Mouse (Mus musculus) liver, embryonic 15.5 days (tissue): ENCODE measurements around the gene Olfr50. TPM values are rescaled to one million over a fixed set of nuclear protein-coding genes. Genes with fewer than 3 reads are reported as not detected.

Experiments used
- ATAC-seq: fragments of 200-750 bp; cut with Nextera tagmentation; 2 replicates; pipeline ENCODE4 v1.8.0; 2017; ENCODE audit warnings: moderate number of reproducible peaks, mild to moderate bottlenecking, moderate library complexity; ENCODE audit not compliant: insufficient read depth
- H3K27ac ChIP-seq: fragments of 300-500 bp; sonication (generic); replicated peaks from 2 replicates; pipeline ENCODE4 v1.5.1; 2015; ENCODE audit warnings: mild to moderate bottlenecking, inconsistent platforms
- H3K27me3 ChIP-seq: fragments of 300-500 bp; sonication (generic); 2 replicates; pipeline ENCODE4 v1.6.1; 2015; ENCODE audit warnings: mild to moderate bottlenecking, inconsistent platforms
- H3K36me3 ChIP-seq: fragments of 300-500 bp; sonication (generic); replicated peaks from 2 replicates; pipeline ENCODE4 v1.6.1; 2015; ENCODE audit warnings: moderate library complexity, mild to moderate bottlenecking, inconsistent platforms
- H3K4me1 ChIP-seq: fragments of 300-500 bp; sonication (generic); replicated peaks from 2 replicates; pipeline ENCODE4 v1.6.1; 2015; ENCODE audit warnings: inconsistent platforms
- H3K4me2 ChIP-seq: fragments of 300-500 bp; sonication (generic); 2 replicates; pipeline ENCODE4 v1.6.1; 2015; ENCODE audit warnings: moderate library complexity, mild to moderate bottlenecking, inconsistent platforms
- H3K4me3 ChIP-seq: fragments of 300-500 bp; sonication (generic); replicated peaks from 2 replicates; pipeline ENCODE4 v1.5.1; 2015; ENCODE audit warnings: mild to moderate bottlenecking, inconsistent platforms
- H3K9ac ChIP-seq: fragments of 300-500 bp; sonication (generic); 2 replicates; pipeline ENCODE4 v1.6.1; 2015; ENCODE audit warnings: moderate library complexity, mild to moderate bottlenecking, inconsistent platforms
- H3K9me3 ChIP-seq: fragments of 300-500 bp; sonication (generic); replicated peaks from 2 replicates; pipeline ENCODE4 v1.6.1; 2016; ENCODE audit warnings: inconsistent platforms
- WGBS: fragments of 180-500 bp; shearing (Covaris S2); methylation state at CpG from one replicate; pipeline ENCODE4 v1.1.7; 2015; ENCODE audit warnings: mixed read lengths; ENCODE audit not compliant: insufficient replicate concordance; 5-methylcytosine and 5-hydroxymethylcytosine counted together
- polyA plus RNA-seq: library from polyadenylated mRNA; unstranded; fragments of >200 nt; fragmentation: Nextera tagmentation; extraction: Ambion mirVana; gene quantifications from 2 replicates; pipeline ENCODE4 v1.2.1, GENCODE M21; 2015

Olfr50 gene
- polyA plus RNA-seq = not detected in 2 replicates

GRCm38 (mm10) chr2:36790238-36790637 lies at the start of gene Olfr50:
Olfr50 (plus strand) TSS chr2:36790538.
- no peaks in the 10 kb centered on the region for H3K36me3 ChIP-seq
- no peak within 1 kb of the TSS for H3K27ac ChIP-seq
- no peak within 1 kb of the TSS for H3K4me3 ChIP-seq
- no peaks in the 10 kb centered on the region for H3K4me1 ChIP-seq
- 45% methylated on average over 2 of the region's 2 CpGs for WGBS
- H3K4me2 ChIP-seq = no peak within 1 kb of the TSS
- no peak for ATAC-seq
- no peaks in the 10 kb centered on the region for H3K9me3 ChIP-seq
- H3K9ac ChIP-seq = no peak within 1 kb of the TSS
- no peaks in the 10 kb centered on the region for H3K27me3 ChIP-seq

- whole genome bisulfite sequencing = 45% methylated on average over 2 of the region's 2 CpGs
- H3K4me1 ChIP-seq = no peaks in the 10 kb centered on the region
- H3K27ac ChIP-seq = no peak within 1 kb of the TSS
- H3K4me2 ChIP-seq = no peak within 1 kb of the TSS
- no peak within 1 kb of the TSS for H3K4me3 ChIP-seq
- ATAC-seq = no peak
- H3K36me3 ChIP-seq = no peaks in the 10 kb centered on the region
- H3K27me3 ChIP-seq = no peaks in the 10 kb centered on the region
- H3K9ac ChIP-seq = no peak within 1 kb of the TSS
- no peaks in the 10 kb centered on the region for H3K9me3 ChIP-seq
These were observed 6.4 kb upstream of the Olfr50 start, which contains the start of gene Olfr348 for GRCm38 (mm10) chr2:36783976-36784375. Olfr348 (plus strand) TSS chr2:36784276.

- ATAC-seq = no peak
- Histone ChIP-seq H3K4me3 (no peak within 1 kb of the TSS), H3K9ac (no peak within 1 kb of the TSS), H3K27me3 (no peaks in the 10 kb centered on the region), H3K9me3 (no peaks in the 10 kb centered on the region), H3K27ac (no peak within 1 kb of the TSS), H3K36me3 (no peaks in the 10 kb centered on the region), H3K4me2 (no peak within 1 kb of the TSS), H3K4me1 (no peaks in the 10 kb centered on the region)
- 24% methylated on average over 1 of the region's 1 CpGs for WGBS
These were observed 26.6 kb downstream of the Olfr50 start, which contains the start of gene Olfr3 for GRCm38 (mm10) chr2:36816932-36817331. Olfr3 (minus strand) TSS chr2:36817032.

- Histone ChIP-seq H3K27me3 (no peaks in the 10 kb centered on the region), H3K27ac (no peak within 1 kb of the TSS)
These were observed 55.7 kb downstream of the Olfr50 start, which contains the start of gene Olfr350 for GRCm38 (mm10) chr2:36846010-36846409. Olfr350 (plus strand) TSS chr2:36846310.

More at GRCm38 (mm10) chr2:36846010-36846409, 55.7 kb downstream of the Olfr50 start, which contains the start of gene Olfr350:
- H3K36me3 ChIP-seq = no peaks in the 10 kb centered on the region
- 50% methylated on average over 1 of the region's 1 CpGs for WGBS
- H3K9ac ChIP-seq = no peak within 1 kb of the TSS
- no peaks in the 10 kb centered on the region for H3K4me1 ChIP-seq
- no peak for ATAC-seq
- H3K4me2 ChIP-seq = no peak within 1 kb of the TSS
- H3K4me3 ChIP-seq = no peak within 1 kb of the TSS
- no peaks in the 10 kb centered on the region for H3K9me3 ChIP-seq

Other genes starting within 250 kb of the Olfr50 start
- gene Olfr344, start 223.9 kb upstream of the Olfr50 start, polyA plus RNA-seq = not detected in 2 replicates
- gene Olfr345, start 150.5 kb upstream of the Olfr50 start, polyA plus RNA-seq = not detected in 2 replicates
- not detected in 2 replicates for gene Olfr346, start 104.8 kb upstream of the Olfr50 start, polyA plus RNA-seq
- gene Olfr347, start 58.6 kb upstream of the Olfr50 start, polyA plus RNA-seq = not detected in 2 replicates
- not detected in 2 replicates for gene Olfr348, start 6.3 kb upstream of the Olfr50 start, polyA plus RNA-seq
- not detected in 2 replicates for gene Olfr3, start 26.5 kb downstream of the Olfr50 start, polyA plus RNA-seq
- gene Olfr350, start 55.8 kb downstream of the Olfr50 start, polyA plus RNA-seq = not detected in 2 replicates
- not detected in 2 replicates for gene Olfr351, start 72.1 kb downstream of the Olfr50 start, polyA plus RNA-seq
- gene Olfr352, start 77.9 kb downstream of the Olfr50 start, polyA plus RNA-seq = not detected in 2 replicates
- not detected in 2 replicates for gene Olfr353, start 102.4 kb downstream of the Olfr50 start, polyA plus RNA-seq
- gene Olfr354, start 115.1 kb downstream of the Olfr50 start, polyA plus RNA-seq = not detected in 2 replicates
- not detected in 2 replicates for gene Olfr355, start 138.4 kb downstream of the Olfr50 start, polyA plus RNA-seq
- gene Olfr356, start 146.6 kb downstream of the Olfr50 start, polyA plus RNA-seq = not detected in 2 replicates
- not detected in 2 replicates for gene Olfr357, start 203.3 kb downstream of the Olfr50 start, polyA plus RNA-seq
- not detected in 2 replicates for gene Olfr358, start 218.8 kb downstream of the Olfr50 start, polyA plus RNA-seq